In the genomic region with DNA sequence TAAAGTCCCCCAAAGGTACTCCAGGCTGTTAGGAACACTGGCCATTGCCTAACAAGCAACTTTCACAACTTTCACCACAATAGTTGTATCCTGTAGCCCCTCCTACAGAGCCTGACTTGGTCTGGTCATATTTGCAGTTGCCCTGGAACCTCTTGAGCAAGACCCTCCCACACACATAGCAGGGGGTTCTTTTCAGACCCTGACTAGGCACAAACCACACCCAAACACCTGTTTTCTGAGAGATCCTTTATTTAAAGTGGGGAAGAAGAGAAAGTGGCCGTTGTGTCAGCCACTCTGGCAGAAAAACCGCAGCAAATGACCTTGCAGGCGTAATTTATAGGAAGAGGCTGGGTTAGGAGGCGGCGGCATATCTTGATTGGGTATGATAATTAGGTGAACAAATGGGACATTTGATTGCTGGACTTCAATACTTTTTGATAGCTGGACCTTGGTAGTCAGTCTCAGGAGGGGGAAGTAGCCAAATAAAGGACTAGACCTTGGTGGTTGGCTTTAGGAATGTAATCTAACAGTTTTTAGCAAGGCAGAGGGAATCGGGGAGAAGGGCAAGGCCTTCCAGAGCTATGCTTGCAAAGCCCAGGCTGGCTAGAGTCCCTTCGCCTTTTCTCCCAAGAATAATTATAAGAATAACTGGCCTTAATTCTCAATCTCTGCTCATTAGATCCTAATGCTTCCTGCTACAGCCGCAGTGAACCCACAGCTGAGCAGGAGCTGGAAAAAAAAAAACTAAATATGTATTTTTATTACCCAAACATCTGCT, we compare ENCODE assay signal across 14 mouse cellular contexts. TPM values are rescaled to one million over a fixed set of nuclear protein-coding genes. Genes with fewer than 3 reads are reported as not detected.
DNase-seq lines count a peak whose midpoint lies in the region; ATAC-seq and TF ChIP-seq lines count a peak whose summit lies in the region.
"Had no signal": no experiment of that assay in that cellular context is flagged by ENCODE, and none has a peak within 500 bp of the region (broad histone marks: within the 10 kb centered on the region; RNA-seq: fewer than 3 reads in every experiment).

No protein-coding gene starts in this region.

- no peak for TF ChIP-seq POLR2A in bone marrow, adult 2 months (IDR thresholded peaks at IDR 0.05; ENCODE audit: borderline replicate concordance, control insufficient read depth, low read depth, low read length)
- no peak for TF ChIP-seq POLR2A in myocyte (IDR thresholded peaks at IDR 0.05; ENCODE audit: insufficient read length, low read depth)

- H3K9ac ChIP-seq in lung, postnatal 0 days (replicated peaks; ENCODE audit: low read depth), result no peak overlapping the region
- no peak overlapping the region for H3K9ac ChIP-seq in midbrain, embryonic 14.5 days (replicated peaks; ENCODE audit: low read length)
- no peak overlapping the region for H3K9ac ChIP-seq in hindbrain, embryonic 11.5 days (ENCODE audit: low read depth, low read length)
- H3K9ac ChIP-seq: hindbrain, embryonic 14.5 days had no signal

- H3K79me2 ChIP-seq in myocyte (ENCODE audit: control insufficient read depth, insufficient read depth), result no peaks in the 10 kb centered on the region

- no peak overlapping the region for H3K4me2 ChIP-seq in lung, postnatal 0 days (replicated peaks; ENCODE audit: low read depth, low read length)
- peak overlapping the region; percentile 94 for H3K4me2 ChIP-seq in myocyte (ENCODE audit: low read depth)
- H3K4me2 ChIP-seq in midbrain, embryonic 14.5 days (ENCODE audit: low read length), result no peak overlapping the region
- H3K4me2 ChIP-seq in hindbrain, embryonic 11.5 days (replicated peaks; ENCODE audit: low read depth, low read length), result no peak overlapping the region
- H3K4me2 ChIP-seq: hindbrain, embryonic 14.5 days had no signal

- H3K9me3 ChIP-seq in lung, postnatal 0 days (ENCODE audit: low read length), result no peaks in the 10 kb centered on the region
- H3K9me3 ChIP-seq in midbrain, embryonic 14.5 days (ENCODE audit: control insufficient read depth, low read length), result no peaks in the 10 kb centered on the region
- no peaks in the 10 kb centered on the region for H3K9me3 ChIP-seq in hindbrain, embryonic 11.5 days (ENCODE audit: control insufficient read depth, low read length)
- H3K9me3 ChIP-seq: embryonic facial prominence, embryonic 10.5 days; forebrain, embryonic 10.5 days had no signal

- ATAC-seq in lung, postnatal 0 days, result 0 out of 2 replicates have a peak, but pooled peaks have one; percentile 35
- ATAC-seq in midbrain, embryonic 14.5 days (ENCODE audit: low FRiP score, low TSS enrichment), result no peak
- ATAC-seq in hindbrain, embryonic 11.5 days (ENCODE audit: low FRiP score), result no peak

- no peak for TF ChIP-seq EP300 in lung, postnatal 0 days (IDR thresholded peaks at IDR 0.05)

- H3ac ChIP-seq in myocyte (ENCODE audit: control insufficient read depth, insufficient read length), result no peak overlapping the region

- H3K36me3 ChIP-seq in lung, postnatal 0 days (ENCODE audit: insufficient read depth, low read length), result no peaks in the 10 kb centered on the region
- no peaks in the 10 kb centered on the region for H3K36me3 ChIP-seq in myocyte (ENCODE audit: control insufficient read depth, insufficient read depth)
- H3K36me3 ChIP-seq in midbrain, embryonic 14.5 days (ENCODE audit: control insufficient read depth, insufficient read depth, low read length), result no peaks in the 10 kb centered on the region
- H3K36me3 ChIP-seq in hindbrain, embryonic 11.5 days (ENCODE audit: control insufficient read depth, insufficient read depth, low read length), result no peaks in the 10 kb centered on the region
- H3K36me3 ChIP-seq: embryonic facial prominence, embryonic 10.5 days; forebrain, embryonic 10.5 days had no signal

- 51% methylated on average over 8 of the region's 8 CpGs for WGBS in lung, postnatal 0 days
- WGBS in bone marrow, adult 2 months, result 21% methylated on average over 8 of the region's 8 CpGs
- WGBS in midbrain, embryonic 14.5 days, result 85% methylated on average over 8 of the region's 8 CpGs
- 82% methylated on average over 8 of the region's 8 CpGs for WGBS in hindbrain, embryonic 11.5 days

- H3K4me3 ChIP-seq in lung, postnatal 0 days (ENCODE audit: low read depth, low read length), result no peak overlapping the region
- H3K4me3 ChIP-seq in bone marrow, adult 2 months (replicated peaks; ENCODE audit: control insufficient read depth, low read depth, low read length), result no peak overlapping the region
- H3K4me3 ChIP-seq in myocyte, result no peak overlapping the region
- H3K4me3 ChIP-seq in midbrain, embryonic 14.5 days (replicated peaks; ENCODE audit: low read depth, low read length), result no peak overlapping the region
- H3K4me3 ChIP-seq in hindbrain, embryonic 11.5 days (ENCODE audit: low read depth, low read length), result no peak overlapping the region
- H3K4me3 ChIP-seq: embryonic facial prominence, embryonic 10.5 days; forebrain, embryonic 10.5 days; gastrocnemius, adult 2 months had no signal

- TF ChIP-seq CTCF in lung, postnatal 0 days (IDR thresholded peaks at IDR 0.05), result no peak
- no peak for TF ChIP-seq CTCF in bone marrow, adult 2 months (IDR thresholded peaks at IDR 0.05; ENCODE audit: control insufficient read depth, insufficient read depth, low read length)

- H3K27me3 ChIP-seq in lung, postnatal 0 days (replicated peaks; ENCODE audit: insufficient read depth, low read length), result no peaks in the 10 kb centered on the region
- H3K27me3 ChIP-seq in myocyte (ENCODE audit: control insufficient read depth, insufficient read depth, insufficient read length), result no peaks in the 10 kb centered on the region
- H3K27me3 ChIP-seq in midbrain, embryonic 14.5 days (ENCODE audit: control insufficient read depth, insufficient read depth, low read length), result no peaks in the 10 kb centered on the region
- no peaks in the 10 kb centered on the region for H3K27me3 ChIP-seq in hindbrain, embryonic 11.5 days (ENCODE audit: control insufficient read depth, insufficient read depth, low read length)

- H3K4me1 ChIP-seq in lung, postnatal 0 days (ENCODE audit: insufficient read depth, low read depth, low read length), result no peaks in the 10 kb centered on the region
- H3K4me1 ChIP-seq in bone marrow, adult 2 months (ENCODE audit: control insufficient read depth, insufficient read depth, low read length), result peaks cover 4% of the 10 kb centered on the region
- H3K4me1 ChIP-seq in midbrain, embryonic 14.5 days (ENCODE audit: control insufficient read depth, insufficient read depth, low read length), result no peaks in the 10 kb centered on the region
- H3K4me1 ChIP-seq in hindbrain, embryonic 11.5 days (replicated peaks; ENCODE audit: control insufficient read depth, insufficient read depth, low read length), result no peaks in the 10 kb centered on the region

- no peak overlapping the region for H3K27ac ChIP-seq in lung, postnatal 0 days (ENCODE audit: low read length)
- peak overlapping the region; percentile 66 for H3K27ac ChIP-seq in bone marrow, adult 2 months (ENCODE audit: control insufficient read depth, insufficient read depth, low read depth, low read length, poor library complexity)
- no peak overlapping the region for H3K27ac ChIP-seq in midbrain, embryonic 14.5 days (replicated peaks; ENCODE audit: low read depth, low read length)
- H3K27ac ChIP-seq in hindbrain, embryonic 11.5 days (ENCODE audit: low read depth, low read length), result no peak overlapping the region
- H3K27ac ChIP-seq: embryonic facial prominence, embryonic 10.5 days; forebrain, embryonic 10.5 days; gastrocnemius, adult 2 months; hindbrain, embryonic 14.5 days had no signal

- peak; percentile 36 for DNase-seq in lung, postnatal 0 days (ENCODE audit: low spot score)
- DNase-seq in lung, postnatal 14 days, result no peak
- peak; percentile 87 for DNase-seq in R1 (ENCODE audit: low read depth, low spot score)
- DNase-seq in right cerebral cortex, postnatal 4 days, result no peak
- no peak for DNase-seq in midbrain, embryonic 14.5 days
- DNase-seq in hindbrain, embryonic 11.5 days (ENCODE audit: low spot score), result no peak
- DNase-seq: cerebellum, adult 2 months; gastrocnemius, adult 2 months; kidney, adult 8-10 months had no signal

TF ChIP-seq in myocyte, 11 proteins besides CTCF, POLR2A, EP300 and RAD21:
- TF ChIP-seq TCF12 (IDR thresholded peaks at IDR 0.05; ENCODE audit: insufficient read depth, poor library complexity, severe bottlenecking) (peak; percentile 51), MAX (IDR thresholded peaks at IDR 0.05; ENCODE audit: low read depth) (no peak), POLR2AphosphoS2 (IDR thresholded peaks at IDR 0.05; ENCODE audit: insufficient read length, low read depth) (no peak), TCF3 (IDR thresholded peaks at IDR 0.05; ENCODE audit: insufficient read length, low read depth) (no peak), SRF (IDR thresholded peaks at IDR 0.05; ENCODE audit: control insufficient read depth, insufficient read length, low read depth) (peak; percentile 53), MYOG (IDR thresholded peaks at IDR 0.05; ENCODE audit: control insufficient read depth in 1 of 3, insufficient read depth in 1 of 3, insufficient read length in 2 of 3, low read depth in 2 of 3) (peak in 1 of 3 experiments; percentile 36), MYOD1 (IDR thresholded peaks at IDR 0.05; ENCODE audit: control insufficient read depth in 1 of 3, insufficient read length in 2 of 3, low read depth in 2 of 3) (peak; percentile 39 to 63 (median 54)), E2F4 (IDR thresholded peaks at IDR 0.05; ENCODE audit: insufficient read depth) (no peak), REST (IDR thresholded peaks at IDR 0.05; ENCODE audit: insufficient read depth, insufficient read length) (no peak), CEBPB (IDR thresholded peaks at IDR 0.05; ENCODE audit: insufficient read depth, poor library complexity, severe bottlenecking) (peak; percentile 89), USF1 (IDR thresholded peaks at IDR 0.05; ENCODE audit: low read depth) (no peak)
TF ChIP-seq in myocyte: peak in this region for 5.

RNA-seq across cellular contexts. Expression of gene Lpgat1, which starts 56.4 kb away (rescaled TPM):
- 28.7 and 30.1 TPM in 2 replicates for polyA plus RNA-seq in lung, postnatal 0 days (2015; fragmentation: Nextera tagmentation; extraction: Ambion mirVana)
- polyA plus RNA-seq in bone marrow, adult 2 months (2011; ENCODE audit: insufficient read depth, insufficient read length, low replicate concordance, missing spikeins), result 5.9 and 21.1 TPM in 2 replicates
- 16.3 TPM for polyA plus RNA-seq in myocyte (2012; fragmentation: generic; extraction: Trizol)
- polyA plus RNA-seq in midbrain, embryonic 14.5 days (2014; fragmentation: Nextera tagmentation; extraction: Ambion mirVana), result 51.6 and 55.8 TPM in 2 replicates
- 34.1 and 35.9 TPM in 2 replicates for polyA plus RNA-seq in hindbrain, embryonic 11.5 days (2014; fragmentation: Nextera tagmentation; extraction: Ambion mirVana)

Comparison
In these comparisons a context has a peak if more than half of its experiments do, and no peak if none do; other contexts are left out.
1. DNase-seq: peak in lung, postnatal 0 days (single experiment) and R1 (single experiment); none in lung, postnatal 14 days (single experiment), right cerebral cortex, postnatal 4 days (single experiment), midbrain, embryonic 14.5 days (single experiment) and hindbrain, embryonic 11.5 days (single experiment).